Mouse (Mus musculus) heart, embryonic 16.5 days (tissue): Measurements from ENCODE around the gene St6galnac6. TPM values are rescaled to one million over a fixed set of nuclear protein-coding genes. Genes with fewer than 3 reads are reported as not detected.

Experiments
- ATAC-seq: fragments of 200-750 bp; cut with Nextera tagmentation; replicated peaks from 2 replicates; pipeline ENCODE4 v1.8.0; 2017; ENCODE audit warnings: moderate number of reproducible peaks; ENCODE audit not compliant: insufficient read depth, low FRiP score; ENCODE audit errors: extremely low read depth
- H3K27ac ChIP-seq: fragments of 300-500 bp; sonication (generic); 2 replicates; pipeline ENCODE4 v1.5.1; 2014; ENCODE audit warnings: mild to moderate bottlenecking, low read length, control low read depth, moderate library complexity
- H3K27me3 ChIP-seq: fragments of 300-500 bp; sonication (generic); 2 replicates; pipeline ENCODE4 v1.6.1; 2014; ENCODE audit warnings: low read length, mixed read lengths; ENCODE audit not compliant: control insufficient read depth, insufficient read depth
- H3K36me3 ChIP-seq: fragments of 300-500 bp; sonication (generic); 2 replicates; pipeline ENCODE4 v1.6.1; 2014; ENCODE audit not compliant: control insufficient read depth, insufficient read depth
- H3K4me1 ChIP-seq: fragments of 300-500 bp; sonication (generic); 2 replicates; pipeline ENCODE4 v1.6.1; 2014; ENCODE audit warnings: low read length, mixed read lengths; ENCODE audit not compliant: control insufficient read depth, insufficient read depth
- H3K4me2 ChIP-seq: fragments of 300-500 bp; sonication (generic); 2 replicates; pipeline ENCODE4 v1.6.1; 2014; ENCODE audit warnings: low read depth, mild to moderate bottlenecking, control low read depth, low read length
- H3K4me3 ChIP-seq: fragments of 300-500 bp; sonication (generic); 2 replicates; pipeline ENCODE4 v1.5.1; 2014; ENCODE audit warnings: mild to moderate bottlenecking, control low read depth, low read length
- H3K9ac ChIP-seq: fragments of 300-500 bp; sonication (generic); 2 replicates; pipeline ENCODE4 v1.6.1; 2014; ENCODE audit warnings: low read length, control low read depth
- H3K9me3 ChIP-seq: fragments of 300-500 bp; sonication (generic); replicated peaks from 2 replicates; pipeline ENCODE4 v1.6.1; 2016; ENCODE audit warnings: low read length; ENCODE audit not compliant: control insufficient read depth
- WGBS: fragments of 180-500 bp; shearing (Covaris S2); extraction: QIAGEN DNeasy Blood & Tissue Kit; methylation state at CpG from one replicate; pipeline ENCODE4 v1.1.7; 2014; 5-methylcytosine and 5-hydroxymethylcytosine counted together
- polyA plus RNA-seq: library from polyadenylated mRNA; unstranded; fragments of >200 nt; fragmentation: Nextera tagmentation; extraction: Ambion mirVana; gene quantifications from 2 replicates; pipeline ENCODE4 v1.2.1, GENCODE M21; 2015

Gene St6galnac6
- polyA plus RNA-seq: 33.4 and 34.1 TPM in 2 replicates

GRCm38 (mm10) chr2:32599409-32599808 is at the start of gene St6galnac6:
St6galnac6 (plus strand) TSS chr2:32599709.
- Histone ChIP-seq H3K4me1 (peaks cover 9% of the 10 kb centered on the region; the same call in 1 of the 2 replicates), H3K4me2 (no peak within 1 kb of the TSS), H3K4me3 (no peak within 1 kb of the TSS), H3K27ac (0 out of 2 replicates have a peak within 1 kb of the TSS, but pooled peaks have one; percentile 4), H3K9me3 (no peaks in the 10 kb centered on the region), H3K36me3 (peaks cover 25% of the 10 kb centered on the region), H3K9ac (no peak within 1 kb of the TSS), H3K27me3 (no peaks in the 10 kb centered on the region)
- 92% methylated on average over 3 of the region's 3 CpGs for WGBS
- no peak for ATAC-seq

- Histone ChIP-seq H3K4me3 (no peak overlapping the region), H3K4me1 (peaks cover 29% of the 10 kb centered on the region), H3K9ac (no peak overlapping the region), H3K36me3 (no peaks in the 10 kb centered on the region), H3K9me3 (no peaks in the 10 kb centered on the region), H3K4me2 (no peak overlapping the region; the same call in 1 of the 2 replicates), H3K27me3 (no peaks in the 10 kb centered on the region), H3K27ac (peak overlapping the region; percentile 54)
- 34% methylated on average over 6 of the region's 6 CpGs for WGBS
- ATAC-seq: peak; percentile 69; the same call in 1 of the 2 replicates
These were observed 49.7 kb upstream of the St6galnac6 start for GRCm38 (mm10) chr2:32549764-32550163.

DNA sequence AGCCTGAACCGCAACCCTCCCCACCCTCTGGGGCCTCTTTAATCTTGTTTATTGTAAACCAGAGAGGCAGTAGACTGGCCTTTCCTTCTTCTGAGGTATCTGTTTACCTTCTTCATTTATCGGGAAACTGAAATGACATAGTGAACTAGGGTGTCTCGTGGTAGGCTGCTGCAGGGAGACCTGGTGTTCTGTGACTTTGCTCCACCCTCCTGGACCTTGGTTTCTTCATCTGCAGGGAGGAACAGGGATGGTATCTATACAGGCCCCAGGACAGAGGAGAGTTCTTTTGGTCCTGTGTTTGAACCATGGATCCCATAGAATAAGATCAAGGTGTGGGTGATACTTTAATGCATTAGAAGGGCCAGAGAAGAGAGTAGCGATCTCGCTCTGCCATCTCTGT is 48.3 kb upstream of the St6galnac6 start:
- Histone ChIP-seq H3K27me3 (no peaks in the 10 kb centered on the region), H3K4me1 (peaks cover 31% of the 10 kb centered on the region), H3K9ac (no peak overlapping the region), H3K9me3 (no peaks in the 10 kb centered on the region), H3K4me3 (no peak overlapping the region), H3K36me3 (no peaks in the 10 kb centered on the region), H3K27ac (no peak overlapping the region), H3K4me2 (no peak overlapping the region)
- no peak for ATAC-seq
- WGBS: 87% methylated on average over 5 of the region's 5 CpGs

DNA sequence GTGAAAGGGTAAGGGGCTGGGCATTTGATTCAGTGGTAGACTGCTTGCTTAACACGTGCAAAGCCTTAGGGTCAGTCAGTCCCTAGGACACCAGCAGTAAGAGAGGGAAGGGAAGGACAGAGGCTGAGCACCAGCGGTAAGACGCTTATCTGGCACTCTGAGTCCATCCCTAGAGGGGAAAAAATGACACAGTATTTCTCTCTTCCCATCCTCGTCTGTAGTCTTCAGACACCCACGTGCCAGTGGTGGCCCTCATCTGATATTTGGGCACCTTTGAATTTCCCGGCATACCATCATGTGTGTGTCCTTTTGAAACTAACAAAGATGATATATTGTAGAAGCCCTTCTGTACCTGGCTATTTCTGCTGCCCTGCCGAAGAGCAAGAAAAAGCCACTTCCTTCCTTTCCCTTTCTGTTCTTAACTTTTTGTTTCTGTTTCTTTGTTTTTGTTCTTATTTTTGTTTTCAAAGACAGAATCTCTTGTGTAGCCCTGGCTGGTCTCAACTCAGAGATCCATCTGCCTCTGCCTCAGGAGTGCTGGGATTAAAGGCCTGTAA is 45.8 kb upstream of the St6galnac6 start:
- 57% methylated on average over 7 of the region's 7 CpGs for whole genome bisulfite sequencing
- H3K27ac ChIP-seq: no peak overlapping the region
- H3K9ac ChIP-seq: no peak overlapping the region
- peaks cover 16% of the 10 kb centered on the region for H3K4me1 ChIP-seq
- H3K27me3 ChIP-seq: no peaks in the 10 kb centered on the region
- no peak for ATAC-seq
- no peaks in the 10 kb centered on the region for H3K36me3 ChIP-seq
- no peak overlapping the region for H3K4me3 ChIP-seq
- H3K9me3 ChIP-seq: no peaks in the 10 kb centered on the region
- no peak overlapping the region for H3K4me2 ChIP-seq

- Histone ChIP-seq H3K4me3 (no peak overlapping the region), H3K4me2 (no peak overlapping the region), H3K36me3 (no peaks in the 10 kb centered on the region), H3K9me3 (no peaks in the 10 kb centered on the region), H3K4me1 (peaks cover 2% of the 10 kb centered on the region; the same call in 1 of the 2 replicates), H3K9ac (peak overlapping the region; percentile 3; the same call in 1 of the 2 replicates), H3K27me3 (no peaks in the 10 kb centered on the region), H3K27ac (0 out of 2 replicates have a peak overlapping the region, but pooled peaks have one; percentile 21)
- 43% methylated on average over 4 of the region's 4 CpGs for whole genome bisulfite sequencing
- no peak for ATAC-seq
These were observed 44.0 kb upstream of the St6galnac6 start for GRCm38 (mm10) chr2:32555484-32555883.

- no peak overlapping the region for H3K4me3 ChIP-seq
- peak overlapping the region; percentile 3; the same call in 1 of the 2 replicates for H3K9ac ChIP-seq
- no peaks in the 10 kb centered on the region for H3K9me3 ChIP-seq
- H3K4me1 ChIP-seq: peaks cover 2% of the 10 kb centered on the region; the same call in 1 of the 2 replicates
- no peaks in the 10 kb centered on the region for H3K27me3 ChIP-seq
- 0 out of 2 replicates have a peak, but pooled peaks cover 2% of the 10 kb centered on the region for H3K36me3 ChIP-seq
- no peak overlapping the region for H3K4me2 ChIP-seq
- 70% methylated on average over 7 of the region's 7 CpGs for WGBS
- ATAC-seq: no peak
- H3K27ac ChIP-seq: 0 out of 2 replicates have a peak overlapping the region, but pooled peaks have one; percentile 21
These were observed 43.5 kb upstream of the St6galnac6 start for GRCm38 (mm10) chr2:32556019-32556418.

DNA sequence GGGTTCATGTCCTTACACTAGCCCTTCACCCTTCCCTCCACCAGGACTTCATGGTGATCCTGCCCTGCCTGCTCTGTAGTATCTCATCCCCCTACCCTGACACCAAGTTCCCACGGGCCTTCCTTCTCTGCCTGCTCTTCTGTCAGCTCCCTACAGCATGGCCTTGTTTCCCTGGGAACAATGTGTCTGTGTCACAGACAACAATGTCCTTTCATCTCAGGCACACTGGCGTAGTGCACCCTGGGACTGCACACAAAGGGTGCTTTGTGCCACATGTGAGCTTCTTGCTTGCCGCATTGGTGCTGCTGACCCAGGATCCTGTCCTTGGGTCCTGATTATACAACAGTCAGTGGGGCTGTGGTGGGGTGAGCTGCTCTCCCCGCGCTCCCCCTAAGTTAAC is 39.9 kb upstream of the St6galnac6 start:
- Histone ChIP-seq H3K4me3 (no peak overlapping the region), H3K9me3 (no peaks in the 10 kb centered on the region), H3K4me2 (no peak overlapping the region), H3K4me1 (peaks cover 2% of the 10 kb centered on the region; the same call in 1 of the 2 replicates), H3K27me3 (no peaks in the 10 kb centered on the region), H3K36me3 (peaks cover 5% of the 10 kb centered on the region; the same call in 1 of the 2 replicates), H3K27ac (no peak overlapping the region), H3K9ac (no peak overlapping the region)
- ATAC-seq: no peak
- 64% methylated on average over 5 of the region's 5 CpGs for WGBS

DNA sequence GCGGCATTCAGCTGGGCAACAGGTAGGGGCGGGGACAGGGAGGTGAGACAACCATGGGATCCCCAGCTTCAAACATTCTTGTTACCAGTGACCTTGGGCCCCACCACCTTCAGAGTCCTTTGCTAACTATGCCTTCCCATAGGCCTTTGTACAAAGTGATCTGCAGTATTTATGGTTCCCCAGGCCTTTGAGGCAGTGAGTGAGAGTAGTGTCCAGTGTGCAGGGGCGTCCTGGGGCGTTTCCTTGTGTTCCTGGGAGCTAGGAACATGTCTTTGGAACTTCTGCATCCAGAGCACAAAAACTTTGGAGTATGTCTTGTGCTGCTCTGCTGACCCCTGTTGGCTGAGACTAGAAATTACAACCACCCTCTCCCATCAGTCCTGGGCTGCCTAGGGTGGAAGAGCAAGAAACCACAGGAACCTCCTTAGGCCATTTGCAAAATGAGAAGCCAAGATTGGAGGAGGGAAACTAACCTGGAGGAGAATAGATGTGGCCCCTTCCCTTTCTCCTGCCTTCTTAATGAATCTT is 32.9 kb upstream of the St6galnac6 start:
- Histone ChIP-seq H3K4me1 (peaks cover 15% of the 10 kb centered on the region), H3K9me3 (no peaks in the 10 kb centered on the region), H3K27ac (peak overlapping the region; percentile 33; the same call in 1 of the 2 replicates), H3K27me3 (no peaks in the 10 kb centered on the region), H3K9ac (peak overlapping the region; percentile 44), H3K4me2 (no peak overlapping the region), H3K4me3 (no peak overlapping the region), H3K36me3 (peaks cover 9% of the 10 kb centered on the region)
- WGBS: 37% methylated on average over 4 of the region's 4 CpGs
- no peak for ATAC-seq

GRCm38 (mm10) chr2:32568149-32568548 is 31.4 kb upstream of the St6galnac6 start:
- Histone ChIP-seq H3K9me3 (no peaks in the 10 kb centered on the region), H3K4me3 (no peak overlapping the region), H3K4me1 (peaks cover 20% of the 10 kb centered on the region), H3K4me2 (no peak overlapping the region), H3K27ac (no peak overlapping the region), H3K36me3 (peaks cover 14% of the 10 kb centered on the region), H3K9ac (no peak overlapping the region), H3K27me3 (no peaks in the 10 kb centered on the region)
- ATAC-seq: no peak
- WGBS: 45% methylated on average over 5 of the region's 5 CpGs
